Mouse (Mus musculus) liver, adult 10 weeks (tissue): Measurements from ENCODE around the gene B3galt2. TPM values are rescaled to one million over a fixed set of nuclear protein-coding genes. Genes with fewer than 3 reads are reported as not detected.

Experiments
- polyA plus RNA-seq: library from polyadenylated mRNA; stranded (reverse); fragments of 350-450 nt; fragmentation: Illumina TruSeq; extraction: RNeasy Lipid Tissue Mini Kit (QIAGEN cat#74804); gene quantifications from one replicate; pipeline ENCODE4 v1.2.3, GENCODE M21; 2014; ENCODE audit warnings: low read depth, low replicate concordance

Gene B3galt2
- not detected for polyA plus RNA-seq

GRCm38 (mm10) chr1:143640650-143641407, at the start of gene B3galt2:
B3galt2 (plus strand) TSS chr1:143640664.

GRCm38 (mm10) chr1:143702741-143703262, 62.3 kb downstream of the B3galt2 start, which contains the start of gene Cdc73:
Cdc73 (minus strand) TSS chr1:143702893.

Other genes with a start within 250 kb of the B3galt2 start
- 31.3 TPM for gene Cdc73, start 62.2 kb downstream of the B3galt2 start, polyA plus RNA-seq
- 72.1 TPM for gene Glrx2, start 75.7 kb downstream of the B3galt2 start, polyA plus RNA-seq
- gene Trove2, start 136.4 kb downstream of the B3galt2 start, polyA plus RNA-seq = 3.8 TPM
- 58.1 TPM for gene Uchl5, start 136.6 kb downstream of the B3galt2 start, polyA plus RNA-seq